Mouse (Mus musculus): ENCODE results near the gene Gm49361.

Gene Gm49361

DNA sequence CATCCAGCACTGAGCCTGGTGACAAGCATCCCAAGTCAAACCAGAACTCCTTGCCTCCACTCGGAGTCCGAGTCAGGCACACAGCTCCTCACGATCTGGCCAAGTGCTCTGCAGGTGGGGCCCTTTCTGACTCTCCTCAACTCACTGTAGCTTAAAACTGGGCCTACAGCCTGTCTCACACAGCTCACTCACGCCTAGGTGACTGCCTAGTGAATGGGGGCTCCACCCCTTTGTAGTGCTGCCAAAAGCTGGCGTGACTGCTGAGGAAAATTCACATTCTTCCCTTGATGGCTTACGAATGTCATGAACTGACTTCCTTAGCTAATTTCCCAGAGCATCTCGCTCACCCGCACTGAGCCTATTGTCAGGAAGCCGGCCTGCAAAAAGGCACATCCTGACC, 15.4 kb downstream of the Gm49361 start:
- no peak for DNase-seq (ENCODE audit: extremely low read depth, low read depth, low spot score)

DNA sequence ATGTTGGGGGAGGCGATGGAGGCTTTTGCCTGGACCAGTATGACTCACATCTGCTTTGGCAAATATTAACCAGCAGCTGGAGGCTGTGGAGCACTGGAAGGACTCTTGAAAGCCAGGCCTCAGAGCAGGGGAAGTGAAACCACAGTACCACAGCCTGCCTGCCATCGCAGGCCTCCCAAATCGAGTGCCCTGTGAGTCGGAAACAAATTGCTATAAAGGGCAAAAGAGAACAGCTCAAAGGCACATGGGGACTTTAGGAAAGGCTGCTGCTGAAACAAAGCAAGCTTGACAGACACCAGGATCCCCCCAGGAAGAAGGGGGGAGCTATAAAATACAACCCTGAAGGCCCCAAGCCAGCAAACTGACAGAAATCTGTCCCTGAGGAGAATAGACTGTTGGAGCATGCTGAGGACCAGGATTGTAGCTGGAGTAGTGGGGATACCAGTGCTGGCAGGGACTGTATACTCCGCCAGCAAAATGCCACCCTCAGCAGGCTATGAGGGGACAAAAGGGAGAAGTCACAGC, 15.9 kb downstream of the Gm49361 start:
- no peak for DNase-seq (ENCODE audit: extremely low read depth, low read depth, low spot score)

DNA sequence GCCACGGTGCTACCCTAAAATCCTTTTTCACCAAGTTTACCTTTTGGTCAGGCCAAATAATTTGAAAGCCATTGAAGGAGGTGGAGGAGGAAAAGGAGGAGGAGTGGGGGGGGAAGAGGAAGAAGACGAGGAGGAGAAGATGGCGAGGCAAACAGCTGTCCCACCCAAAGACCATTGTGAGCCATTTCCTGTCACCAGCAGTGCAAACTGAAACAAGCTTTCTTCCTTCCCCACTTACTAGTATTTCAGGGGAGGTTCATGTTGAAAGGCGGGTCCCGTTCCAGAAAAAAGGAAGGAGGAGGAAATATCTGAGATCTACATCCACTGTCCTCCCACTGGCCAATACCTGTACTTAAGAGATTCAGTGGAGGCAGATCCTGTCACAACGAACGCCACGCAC, 16.5 kb downstream of the Gm49361 start:
- DNase-seq (ENCODE audit: extremely low read depth, low read depth, low spot score), result no peak

GRCm38 (mm10) chr14:57726172-57726571, 19.7 kb downstream of the Gm49361 start:
- DNase-seq (ENCODE audit: extremely low read depth, low read depth, low spot score), result no peak

DNA sequence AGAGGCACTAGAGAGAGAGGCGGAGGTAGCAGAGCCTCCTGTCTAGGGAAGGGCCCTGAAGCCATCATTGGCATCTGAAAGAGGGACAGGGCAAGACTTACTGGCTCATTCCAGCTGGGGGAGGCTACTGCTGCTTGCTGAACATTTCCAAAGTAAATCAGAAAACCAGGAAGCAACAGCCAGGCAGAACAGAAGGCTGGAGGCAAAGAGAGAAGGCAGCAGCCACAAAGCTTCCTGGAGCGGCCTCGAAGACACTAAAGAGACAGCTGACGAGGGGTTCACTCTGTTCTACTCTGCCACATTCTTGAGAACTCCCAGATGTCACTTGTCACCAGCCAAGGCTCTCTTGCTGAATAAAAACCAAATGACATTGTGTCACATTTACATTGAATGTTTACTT, 21.4 kb downstream of the Gm49361 start:
- DNase-seq (ENCODE audit: extremely low read depth, low read depth, low spot score), result no peak

DNA sequence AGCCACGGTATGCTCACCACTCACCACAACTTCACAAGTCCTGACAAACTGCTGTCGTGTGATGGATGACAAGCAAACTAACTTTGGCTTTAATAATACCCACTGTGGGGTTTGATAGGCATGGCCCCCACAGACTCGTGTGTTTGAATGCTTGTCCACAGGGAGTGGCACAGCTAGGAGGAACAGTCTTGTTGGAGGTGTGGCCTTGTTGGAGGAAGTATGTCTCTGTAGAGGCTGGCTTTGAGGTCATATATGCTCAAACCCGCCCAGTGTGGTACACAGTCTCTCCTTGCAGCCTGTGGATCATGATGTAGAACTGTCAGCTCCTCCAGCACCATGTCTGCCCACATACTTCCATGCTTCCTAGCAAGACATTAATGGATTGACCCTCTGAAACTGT, 27.7 kb downstream of the Gm49361 start:
- no peak for DNase-seq (ENCODE audit: extremely low read depth, low read depth, low spot score)

- DNase-seq (ENCODE audit: extremely low read depth, low read depth, low spot score), result no peak
Observed at GRCm38 (mm10) chr14:57716601-57717245, 29.2 kb downstream of the Gm49361 start.

DNA sequence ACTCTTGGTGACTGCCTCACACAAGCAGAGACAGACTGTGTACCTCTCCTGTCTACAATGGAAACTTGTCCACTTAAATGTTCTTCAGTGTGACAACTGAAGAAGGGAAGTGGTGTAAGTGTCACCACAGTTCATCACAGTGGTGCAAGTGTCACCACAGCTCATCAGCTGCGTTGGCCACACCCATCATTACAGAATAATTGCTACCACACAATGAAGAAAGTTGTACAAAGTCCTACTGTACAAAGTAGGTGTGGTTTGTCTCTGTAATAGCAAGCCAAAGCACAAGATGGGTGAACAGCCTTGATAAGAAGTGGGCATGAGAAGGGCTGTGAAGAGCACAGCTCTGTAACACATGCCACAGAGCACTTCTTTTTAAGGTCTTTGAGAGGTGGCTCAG, 33.0 kb downstream of the Gm49361 start:
- DNase-seq (ENCODE audit: extremely low read depth, low read depth, low spot score), result no peak

DNA sequence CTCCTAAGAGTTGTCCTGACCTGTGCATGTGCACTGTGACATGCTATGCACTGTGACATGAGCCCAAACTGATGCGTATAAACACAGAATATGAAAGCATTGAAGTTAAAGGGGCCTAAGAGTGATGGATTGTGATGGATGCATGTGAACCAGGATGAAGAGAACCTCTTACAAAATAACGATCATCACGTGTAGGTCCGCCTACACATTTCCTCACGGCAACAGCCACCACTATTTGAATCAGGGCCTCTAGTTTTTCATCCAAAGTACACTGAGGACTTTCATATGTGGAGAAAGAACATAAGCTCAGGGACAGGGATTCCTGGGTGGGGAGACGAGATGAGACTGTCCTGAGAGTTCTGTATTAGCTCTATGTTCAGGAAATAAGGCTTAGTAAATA, 34.8 kb downstream of the Gm49361 start:
- no peak for DNase-seq (ENCODE audit: extremely low read depth, low read depth, low spot score)

DNA sequence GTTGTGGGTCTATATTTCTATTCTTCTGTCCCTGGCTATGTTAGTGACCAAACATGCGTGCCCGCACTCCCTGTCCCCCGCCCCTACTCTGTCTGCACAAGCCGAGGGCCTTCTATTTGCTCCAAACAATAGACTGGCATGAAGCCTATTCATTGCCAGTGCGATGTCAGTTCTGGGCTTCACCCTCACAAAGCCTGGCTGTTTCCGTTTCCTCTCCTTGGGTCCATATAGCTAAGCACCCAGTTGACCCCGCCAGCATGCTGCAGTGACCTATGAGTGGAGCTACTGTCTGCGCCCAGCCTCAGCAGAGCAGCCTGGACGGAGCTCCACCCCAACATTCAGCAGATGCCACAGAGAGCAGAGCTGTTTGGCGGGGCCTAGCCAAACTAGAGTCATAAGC, 36.7 kb downstream of the Gm49361 start:
- no peak for DNase-seq (ENCODE audit: extremely low read depth, low read depth, low spot score)

DNA sequence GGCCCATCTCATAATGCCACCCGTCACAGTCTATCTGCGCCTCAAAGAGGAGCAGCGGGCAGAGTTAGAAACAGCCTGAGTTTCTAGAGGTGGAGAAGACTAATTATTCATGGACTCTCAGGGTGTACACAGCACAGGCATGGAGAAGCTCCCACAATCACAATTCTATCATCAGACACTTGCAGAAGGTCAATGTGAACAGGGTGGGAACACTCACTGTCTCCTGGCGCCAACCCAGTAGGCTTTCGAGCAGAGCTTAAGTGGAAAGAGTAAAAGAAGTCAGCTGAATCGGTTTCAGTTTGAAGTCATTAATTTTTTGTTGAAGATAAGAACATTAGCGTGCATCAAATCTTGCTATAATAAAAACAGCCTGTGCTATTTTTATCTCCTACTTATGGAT, 37.3 kb downstream of the Gm49361 start:
- DNase-seq (ENCODE audit: extremely low read depth, low read depth, low spot score), result no peak

- no peak for DNase-seq (ENCODE audit: extremely low read depth, low read depth, low spot score)
Observed at GRCm38 (mm10) chr14:57707100-57707893, 38.6 kb downstream of the Gm49361 start.

- DNase-seq (ENCODE audit: extremely low read depth, low read depth, low spot score), result no peak
Observed at GRCm38 (mm10) chr14:57706760-57707099, 39.2 kb downstream of the Gm49361 start.

DNA sequence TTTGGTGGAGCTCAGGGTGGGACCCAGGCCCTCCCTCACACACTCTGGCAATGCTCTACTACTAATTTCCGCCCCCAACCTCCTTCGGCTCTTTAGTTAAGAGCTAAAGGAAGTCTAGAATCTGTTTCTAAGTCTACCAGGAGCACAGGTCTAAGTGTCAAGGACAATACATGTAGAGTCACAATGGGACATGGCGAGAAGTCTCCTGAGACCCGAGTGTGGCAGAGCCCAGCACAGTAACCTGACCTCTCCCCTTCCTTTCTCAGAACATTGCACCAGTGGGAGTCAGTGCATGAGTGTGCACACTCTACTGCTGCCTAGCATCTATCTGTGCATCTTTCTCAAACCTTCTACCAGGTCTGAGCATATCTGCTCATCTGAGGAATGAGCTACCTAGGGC, 40.1 kb downstream of the Gm49361 start:
- no peak for DNase-seq (ENCODE audit: extremely low read depth, low read depth, low spot score)

DNA sequence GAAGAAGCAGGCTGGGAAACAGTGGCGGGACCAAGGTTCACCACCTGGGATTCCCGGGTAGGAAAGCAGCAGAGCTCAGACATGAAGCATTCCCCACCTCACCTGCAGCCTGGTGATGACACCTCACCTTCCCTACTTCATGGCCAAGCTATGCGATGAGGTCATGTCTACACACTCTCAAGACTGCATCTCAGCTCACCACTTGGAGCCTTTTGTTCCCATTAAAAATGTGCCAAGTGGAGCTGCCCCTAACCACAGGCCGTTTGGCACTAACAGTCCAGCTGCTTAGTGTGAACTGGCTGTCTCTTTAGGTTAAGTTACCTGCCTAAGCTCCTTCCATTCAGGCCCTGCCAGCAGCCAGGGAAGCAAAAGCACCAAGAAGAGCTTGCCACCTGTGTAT, 40.8 kb downstream of the Gm49361 start:
- no peak for DNase-seq (ENCODE audit: extremely low read depth, low read depth, low spot score)

- peak; percentile 42 for DNase-seq (ENCODE audit: extremely low read depth, low read depth, low spot score)
Observed at GRCm38 (mm10) chr14:57701915-57702477, 43.9 kb downstream of the Gm49361 start.

GRCm38 (mm10) chr14:57699461-57699970, 46.4 kb downstream of the Gm49361 start:
- no peak for DNase-seq (ENCODE audit: extremely low read depth, low read depth, low spot score)

DNA sequence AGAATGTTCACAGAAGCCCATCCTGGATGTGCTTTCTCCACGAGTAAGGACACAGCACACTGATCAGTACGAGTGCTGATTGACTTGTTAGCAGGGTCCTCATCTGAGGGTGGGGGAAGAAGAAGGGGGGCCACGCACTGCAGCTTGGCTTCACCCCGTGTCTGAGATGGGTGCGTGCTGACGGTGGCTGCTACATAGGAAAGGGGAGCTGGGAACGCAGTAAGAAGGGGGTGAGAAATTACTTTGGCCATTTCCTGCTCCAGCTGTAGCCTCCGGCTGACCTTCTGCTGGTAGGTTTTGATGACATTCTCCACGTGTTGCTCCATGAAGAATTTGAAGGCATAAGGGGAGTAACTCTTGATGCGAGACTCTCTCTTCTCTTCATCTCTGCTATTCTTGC, 46.9 kb downstream of the Gm49361 start:
- DNase-seq (ENCODE audit: extremely low read depth, low read depth, low spot score), result no peak

DNA sequence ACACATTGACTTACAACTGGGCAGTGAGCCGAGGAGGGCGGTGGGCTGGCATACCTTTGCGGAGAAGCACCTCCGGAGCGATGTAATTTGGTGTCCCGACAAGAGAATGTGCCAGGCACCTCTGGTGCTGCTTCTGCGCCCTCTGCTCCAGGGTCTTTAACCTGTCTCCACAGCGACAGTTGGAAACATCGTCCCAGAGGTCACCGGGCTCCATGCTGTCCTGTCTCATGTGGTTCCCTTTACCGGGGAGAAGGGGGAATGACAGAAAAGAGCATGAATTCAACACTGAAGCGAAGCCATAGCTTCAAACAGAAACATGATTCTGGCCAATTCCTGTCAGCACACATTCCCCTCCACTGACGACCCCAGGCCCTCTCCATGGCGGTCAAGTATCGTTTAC, 49.8 kb downstream of the Gm49361 start:
- DNase-seq (ENCODE audit: extremely low read depth, low read depth, low spot score), result no peak

- no peak for DNase-seq (ENCODE audit: extremely low read depth, low read depth, low spot score)
Observed at GRCm38 (mm10) chr14:57695550-57695949, 50.4 kb downstream of the Gm49361 start.

GRCm38 (mm10) chr14:57694246-57694645, 51.7 kb downstream of the Gm49361 start:
- DNase-seq (ENCODE audit: extremely low read depth, low read depth, low spot score), result no peak

- no peak for DNase-seq (ENCODE audit: extremely low read depth, low read depth, low spot score)
Observed at GRCm38 (mm10) chr14:57692517-57693130, 53.3 kb downstream of the Gm49361 start.

Data from fat pad, adult 2 months (tissue).